Mouse (Mus musculus) midbrain, embryonic 12.5 days (tissue): ENCODE measurements at regions not wholly inside any gene's neighbourhood (a gene's known extent, or its start where the extent isn't known, plus 50 kb on each side); places are given as distances from the start of the nearest gene placed in this dataset.

ENCODE experiments used
- ATAC-seq: fragments of 200-750 bp; cut with Nextera tagmentation; 2 replicates; pipeline ENCODE4 v1.8.0; 2017; ENCODE audit warnings: low read depth, moderate TSS enrichment, moderate library complexity; ENCODE audit not compliant: low FRiP score
- H3K27ac ChIP-seq: fragments of 300-500 bp; sonication (generic); replicated peaks from 2 replicates; pipeline ENCODE4 v1.5.1; 2016; ENCODE audit warnings: mild to moderate bottlenecking
- H3K27me3 ChIP-seq: fragments of 300-500 bp; sonication (generic); 2 replicates; pipeline ENCODE4 v1.6.1; 2016; ENCODE audit warnings: mild to moderate bottlenecking
- H3K36me3 ChIP-seq: fragments of 300-500 bp; sonication (generic); 2 replicates; pipeline ENCODE4 v1.6.1; 2016
- H3K4me1 ChIP-seq: fragments of 300-500 bp; sonication (generic); 2 replicates; pipeline ENCODE4 v1.6.1; 2016
- H3K4me2 ChIP-seq: fragments of 300-500 bp; sonication (generic); replicated peaks from 2 replicates; pipeline ENCODE4 v1.6.1; 2016; ENCODE audit warnings: mild to moderate bottlenecking, moderate library complexity
- H3K4me3 ChIP-seq: fragments of 300-500 bp; sonication (generic); 2 replicates; pipeline ENCODE4 v1.5.1; 2016; ENCODE audit warnings: mild to moderate bottlenecking
- H3K9ac ChIP-seq: fragments of 300-500 bp; sonication (generic); replicated peaks from 2 replicates; pipeline ENCODE4 v1.6.1; 2016; ENCODE audit warnings: mild to moderate bottlenecking, moderate library complexity
- H3K9me3 ChIP-seq: fragments of 300-500 bp; sonication (generic); 2 replicates; pipeline ENCODE4 v1.6.1; 2016; ENCODE audit warnings: mild to moderate bottlenecking
- WGBS: fragments of 180-500 bp; shearing (Covaris S2); methylation state at CpG from one replicate; pipeline ENCODE4 v1.1.7; 2016; 5-methylcytosine and 5-hydroxymethylcytosine counted together

DNA sequence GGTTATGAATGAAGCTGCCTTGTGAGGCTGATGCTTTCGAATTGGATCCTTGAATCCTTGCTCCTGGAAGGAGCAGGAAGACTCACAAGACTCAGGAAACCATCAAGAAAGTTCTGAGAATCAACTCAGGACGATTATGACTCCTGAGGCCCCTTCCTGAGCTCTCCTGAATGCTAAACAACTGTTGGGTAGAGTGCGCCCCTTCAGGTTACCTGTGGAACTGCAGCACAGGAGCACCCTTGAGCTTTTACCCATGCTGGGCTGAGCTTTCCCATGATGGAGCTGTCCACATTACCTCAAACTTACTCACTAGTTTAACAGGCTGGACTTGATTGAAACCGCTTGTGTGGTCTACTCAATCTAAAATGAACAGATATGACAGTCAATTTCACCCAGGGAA lies 553.3 kb downstream of the Jrkl start:
- Histone ChIP-seq H3K9me3 (no peaks in the 10 kb centered on the region), H3K4me3 (no peak overlapping the region), H3K4me2 (no peak overlapping the region), H3K27me3 (no peaks in the 10 kb centered on the region), H3K4me1 (no peaks in the 10 kb centered on the region), H3K27ac (no peak overlapping the region), H3K36me3 (no peaks in the 10 kb centered on the region), H3K9ac (no peak overlapping the region)
- ATAC-seq = no peak
- 56% methylated on average over 4 of the region's 4 CpGs for WGBS

DNA sequence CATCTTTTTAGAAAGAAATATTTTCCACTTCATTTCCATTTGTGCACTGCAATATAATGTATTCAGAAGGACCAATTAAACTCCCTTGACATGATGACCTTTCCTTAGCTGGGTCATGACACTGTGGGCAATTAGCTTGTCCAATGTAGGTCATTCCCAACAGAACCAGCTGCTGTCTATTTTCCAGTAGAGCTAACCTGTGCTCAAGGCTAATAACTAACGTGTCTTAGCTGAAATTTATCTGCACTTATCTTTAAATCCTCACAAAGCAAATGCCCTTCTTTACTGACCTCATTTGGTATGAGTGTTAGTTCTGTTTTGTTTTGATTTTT lies 554.7 kb downstream of the Jrkl start:
- Histone ChIP-seq H3K4me2 (no peak overlapping the region), H3K9ac (no peak overlapping the region), H3K4me3 (no peak overlapping the region), H3K4me1 (no peaks in the 10 kb centered on the region), H3K27me3 (no peaks in the 10 kb centered on the region), H3K36me3 (no peaks in the 10 kb centered on the region), H3K9me3 (no peaks in the 10 kb centered on the region), H3K27ac (no peak overlapping the region)
- ATAC-seq = peak; percentile 34; the same call in 1 of the 2 replicates
- WGBS = 34% methylated on average over 1 of the region's 1 CpGs

DNA sequence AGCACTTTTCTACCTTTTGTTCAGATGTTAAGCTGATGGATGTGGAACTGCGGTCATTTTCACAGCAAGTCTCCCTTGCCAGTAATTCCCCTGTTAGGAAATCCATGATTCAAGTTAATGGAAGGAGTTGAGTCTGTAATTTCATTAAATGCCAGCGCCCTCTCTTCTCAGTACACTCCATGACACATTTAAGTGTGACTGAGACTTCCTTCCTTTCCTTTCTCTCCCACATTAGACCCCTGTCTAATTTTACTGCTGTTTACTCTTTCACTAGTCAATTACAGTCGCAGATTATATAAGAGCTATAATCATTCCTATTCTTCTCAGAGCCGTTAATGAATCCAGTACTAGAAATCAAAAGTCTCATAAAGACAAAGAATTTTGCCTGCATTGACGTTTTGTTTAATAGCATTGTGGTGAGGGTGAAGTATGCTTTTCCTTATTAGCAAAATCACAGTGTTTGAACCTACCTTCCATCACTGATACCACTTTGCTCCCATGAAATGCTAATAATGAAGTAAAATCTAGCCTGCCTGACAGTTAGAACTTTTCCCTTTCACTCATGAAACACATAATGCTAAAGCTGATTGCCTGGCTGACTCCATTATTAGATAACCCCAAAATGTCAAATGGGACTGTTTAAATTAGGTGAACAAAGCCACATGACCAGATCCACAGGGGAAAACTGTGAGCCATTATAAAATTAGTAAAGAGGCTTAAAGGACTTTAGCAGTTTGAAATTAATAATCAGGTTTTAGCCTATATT lies 555.3 kb downstream of the Jrkl start:
- Histone ChIP-seq H3K36me3 (no peaks in the 10 kb centered on the region), H3K27me3 (no peaks in the 10 kb centered on the region), H3K27ac (no peak overlapping the region), H3K4me1 (no peaks in the 10 kb centered on the region), H3K4me2 (no peak overlapping the region), H3K9me3 (0 out of 2 replicates have a peak, but pooled peaks cover under 1% of the 10 kb centered on the region), H3K9ac (no peak overlapping the region), H3K4me3 (no peak overlapping the region)
- ATAC-seq = no peak
- 70% methylated on average over 5 of the region's 5 CpGs for WGBS
